Mouse (Mus musculus) embryonic facial prominence, embryonic 12.5 days (tissue): ENCODE data around the gene Gm6525. TPM values are rescaled to one million over a fixed set of nuclear protein-coding genes. Genes with fewer than 3 reads are reported as not detected.

Experiments
- ATAC-seq: fragments of 200-750 bp; cut with Nextera tagmentation; 2 replicates; pipeline ENCODE4 v1.8.0; 2017; ENCODE audit not compliant: insufficient number of reproducible peaks, insufficient read depth, low FRiP score, low TSS enrichment
- H3K27ac ChIP-seq: fragments of 300-500 bp; sonication (generic); 2 replicates; pipeline ENCODE4 v1.5.1; 2016; ENCODE audit warnings: mild to moderate bottlenecking
- H3K27me3 ChIP-seq: fragments of 300-500 bp; sonication (generic); 2 replicates; pipeline ENCODE4 v1.6.1; 2016; ENCODE audit warnings: mild to moderate bottlenecking, moderate library complexity
- H3K36me3 ChIP-seq: fragments of 300-500 bp; sonication (generic); 2 replicates; pipeline ENCODE4 v1.6.1; 2016; ENCODE audit warnings: mild to moderate bottlenecking
- H3K4me1 ChIP-seq: fragments of 300-500 bp; sonication (generic); 2 replicates; pipeline ENCODE4 v1.6.1; 2016
- H3K4me2 ChIP-seq: fragments of 300-500 bp; sonication (generic); replicated peaks from 2 replicates; pipeline ENCODE4 v1.6.1; 2016; ENCODE audit warnings: mild to moderate bottlenecking, moderate library complexity
- H3K4me3 ChIP-seq: fragments of 300-500 bp; sonication (generic); 2 replicates; pipeline ENCODE4 v1.5.1; 2016; ENCODE audit warnings: mild to moderate bottlenecking
- H3K9ac ChIP-seq: fragments of 300-500 bp; sonication (generic); 2 replicates; pipeline ENCODE4 v1.6.1; 2016; ENCODE audit warnings: mild to moderate bottlenecking, moderate library complexity
- H3K9me3 ChIP-seq: fragments of 300-500 bp; sonication (generic); 2 replicates; pipeline ENCODE4 v1.6.1; 2016; ENCODE audit warnings: mild to moderate bottlenecking, moderate library complexity
- WGBS: fragments of 180-500 bp; shearing (Covaris S2); methylation state at CpG from one replicate; pipeline ENCODE4 v1.1.7; 2016; 5-methylcytosine and 5-hydroxymethylcytosine counted together
- polyA plus RNA-seq: library from polyadenylated mRNA; unstranded; fragments of >200 nt; fragmentation: Nextera tagmentation; extraction: Ambion mirVana; gene quantifications from 2 replicates; pipeline ENCODE4 v1.2.1, GENCODE M21; 2016

The Gm6525 gene
- polyA plus RNA-seq, 1 experiment from 2014 or later = 1.00 TPM

GRCm38 (mm10) chr3:84172406-84172805 is 1.5 kb upstream of the Gm6525 start:
- Histone ChIP-seq H3K36me3 (peaks cover 18% of the 10 kb centered on the region; the same call in 1 of the 2 replicates), H3K27me3 (no peaks in the 10 kb centered on the region), H3K9me3 (no peaks in the 10 kb centered on the region), H3K4me1 (no peaks in the 10 kb centered on the region), H3K9ac (no peak overlapping the region), H3K4me2 (no peak overlapping the region), H3K27ac (no peak overlapping the region), H3K4me3 (no peak overlapping the region)
- no peak for ATAC-seq
- WGBS = 49% methylated on average over 11 of the region's 11 CpGs

- Histone ChIP-seq H3K27ac (no peak overlapping the region), H3K4me3 (no peak overlapping the region), H3K9me3 (no peaks in the 10 kb centered on the region), H3K4me1 (no peaks in the 10 kb centered on the region), H3K9ac (no peak overlapping the region), H3K27me3 (no peaks in the 10 kb centered on the region), H3K4me2 (no peak overlapping the region), H3K36me3 (peaks cover 7% of the 10 kb centered on the region; the same call in 1 of the 2 replicates)
- ATAC-seq = no peak
- 58% methylated on average over 7 of the region's 7 CpGs for WGBS
These were observed 1.7 kb downstream of the Gm6525 start for GRCm38 (mm10) chr3:84175337-84176315.

- Histone ChIP-seq H3K4me2 (no peak overlapping the region), H3K4me1 (no peaks in the 10 kb centered on the region), H3K9ac (no peak overlapping the region), H3K9me3 (no peaks in the 10 kb centered on the region), H3K27me3 (no peaks in the 10 kb centered on the region), H3K27ac (no peak overlapping the region), H3K4me3 (no peak overlapping the region), H3K36me3 (peaks cover 5% of the 10 kb centered on the region; the same call in 1 of the 2 replicates)
- WGBS = 86% methylated on average over 2 of the region's 2 CpGs
- ATAC-seq = no peak
These were observed 3.9 kb downstream of the Gm6525 start for GRCm38 (mm10) chr3:84177834-84178233.

GRCm38 (mm10) chr3:84180304-84180703 is 6.4 kb downstream of the Gm6525 start:
- no peaks in the 10 kb centered on the region for H3K4me1 ChIP-seq
- no peak overlapping the region for H3K9ac ChIP-seq
- H3K4me3 ChIP-seq = no peak overlapping the region
- no peak for ATAC-seq
- peaks cover 5% of the 10 kb centered on the region; the same call in 1 of the 2 replicates for H3K36me3 ChIP-seq
- H3K4me2 ChIP-seq = no peak overlapping the region
- H3K27ac ChIP-seq = no peak overlapping the region
- H3K9me3 ChIP-seq = no peaks in the 10 kb centered on the region
- 64% methylated on average over 2 of the region's 2 CpGs for WGBS
- no peaks in the 10 kb centered on the region for H3K27me3 ChIP-seq

- Histone ChIP-seq H3K9ac (no peak overlapping the region), H3K4me2 (no peak overlapping the region), H3K36me3 (peaks cover 5% of the 10 kb centered on the region; the same call in 1 of the 2 replicates), H3K9me3 (no peaks in the 10 kb centered on the region), H3K27me3 (no peaks in the 10 kb centered on the region), H3K4me3 (no peak overlapping the region), H3K4me1 (no peaks in the 10 kb centered on the region), H3K27ac (no peak overlapping the region)
- ATAC-seq = no peak
- 36% methylated on average over 8 of the region's 8 CpGs for WGBS
These were observed 7.2 kb downstream of the Gm6525 start for GRCm38 (mm10) chr3:84181102-84181501.

GRCm38 (mm10) chr3:84181717-84182116 is 7.8 kb downstream of the Gm6525 start:
- H3K9me3 ChIP-seq = no peaks in the 10 kb centered on the region
- no peak overlapping the region for H3K27ac ChIP-seq
- H3K36me3 ChIP-seq = peaks cover 2% of the 10 kb centered on the region; the same call in 1 of the 2 replicates
- 40% methylated on average over 4 of the region's 4 CpGs for WGBS
- no peak overlapping the region for H3K4me2 ChIP-seq
- H3K4me1 ChIP-seq = no peaks in the 10 kb centered on the region
- no peak overlapping the region for H3K4me3 ChIP-seq
- no peaks in the 10 kb centered on the region for H3K27me3 ChIP-seq
- no peak overlapping the region for H3K9ac ChIP-seq
- ATAC-seq = no peak

GRCm38 (mm10) chr3:84189629-84190173 is 15.8 kb downstream of the Gm6525 start:
- no peak for ATAC-seq
- H3K27ac ChIP-seq = no peak overlapping the region

GRCm38 (mm10) chr3:84190513-84191061 is 16.7 kb downstream of the Gm6525 start:
- Histone ChIP-seq H3K9ac (no peak overlapping the region), H3K27ac (no peak overlapping the region)
- ATAC-seq = no peak

More at GRCm38 (mm10) chr3:84189629-84190173, 15.8 kb downstream of the Gm6525 start:
- Histone ChIP-seq H3K9ac (no peak overlapping the region), H3K4me2 (peak overlapping the region; percentile 48), H3K27me3 (peaks cover 7% of the 10 kb centered on the region; the same call in 1 of the 2 replicates), H3K9me3 (no peaks in the 10 kb centered on the region), H3K36me3 (0 out of 2 replicates have a peak, but pooled peaks cover 3% of the 10 kb centered on the region), H3K4me1 (peaks cover 15% of the 10 kb centered on the region; the same call in 1 of the 2 replicates), H3K4me3 (peak overlapping the region; percentile 30)
- 33% methylated on average over 10 of the region's 10 CpGs for WGBS

GRCm38 (mm10) chr3:84191141-84191881 is 17.4 kb downstream of the Gm6525 start:
- Histone ChIP-seq H3K27ac (0 out of 2 replicates have a peak overlapping the region, but pooled peaks have one; percentile 5), H3K9me3 (no peaks in the 10 kb centered on the region), H3K4me3 (peak overlapping the region; percentile 30), H3K27me3 (peaks cover 7% of the 10 kb centered on the region; the same call in 1 of the 2 replicates), H3K4me2 (peak overlapping the region; percentile 48), H3K9ac (no peak overlapping the region), H3K4me1 (peaks cover 15% of the 10 kb centered on the region; the same call in 1 of the 2 replicates), H3K36me3 (0 out of 2 replicates have a peak, but pooled peaks cover 3% of the 10 kb centered on the region)
- peak; percentile 61; the same call in 1 of the 2 replicates for ATAC-seq
- WGBS = 35% methylated on average over 21 of the region's 21 CpGs

More at GRCm38 (mm10) chr3:84190513-84191061, 16.7 kb downstream of the Gm6525 start:
- 0 out of 2 replicates have a peak, but pooled peaks cover 3% of the 10 kb centered on the region for H3K36me3 ChIP-seq
- peaks cover 15% of the 10 kb centered on the region; the same call in 1 of the 2 replicates for H3K4me1 ChIP-seq
- WGBS = 14% methylated on average over 41 of the region's 41 CpGs
- H3K4me2 ChIP-seq = peak overlapping the region; percentile 48
- no peaks in the 10 kb centered on the region for H3K9me3 ChIP-seq
- H3K4me3 ChIP-seq = peak overlapping the region; percentile 30
- peaks cover 7% of the 10 kb centered on the region; the same call in 1 of the 2 replicates for H3K27me3 ChIP-seq

GRCm38 (mm10) chr3:84193881-84194280 is 20.0 kb downstream of the Gm6525 start:
- no peak overlapping the region for H3K27ac ChIP-seq
- ATAC-seq = no peak
- no peaks in the 10 kb centered on the region for H3K9me3 ChIP-seq
- no peak overlapping the region for H3K4me3 ChIP-seq
- peaks cover 15% of the 10 kb centered on the region; the same call in 1 of the 2 replicates for H3K4me1 ChIP-seq
- 0 out of 2 replicates have a peak, but pooled peaks cover 7% of the 10 kb centered on the region for H3K36me3 ChIP-seq
- 55% methylated on average over 4 of the region's 4 CpGs for WGBS
- H3K27me3 ChIP-seq = peaks cover 7% of the 10 kb centered on the region; the same call in 1 of the 2 replicates
- no peak overlapping the region for H3K4me2 ChIP-seq
- H3K9ac ChIP-seq = no peak overlapping the region

GRCm38 (mm10) chr3:84198229-84198628 is 24.3 kb downstream of the Gm6525 start:
- no peaks in the 10 kb centered on the region for H3K27me3 ChIP-seq
- no peak overlapping the region for H3K4me2 ChIP-seq
- no peak for ATAC-seq

More at GRCm38 (mm10) chr3:84198229-84198628, 24.3 kb downstream of the Gm6525 start:
- no peaks in the 10 kb centered on the region for H3K4me1 ChIP-seq
- H3K9ac ChIP-seq = no peak overlapping the region
- H3K4me3 ChIP-seq = no peak overlapping the region
- WGBS = 92% methylated on average over 3 of the region's 3 CpGs
- H3K9me3 ChIP-seq = no peaks in the 10 kb centered on the region
- H3K27ac ChIP-seq = no peak overlapping the region
- 0 out of 2 replicates have a peak, but pooled peaks cover 4% of the 10 kb centered on the region for H3K36me3 ChIP-seq
